Mouse (Mus musculus) embryonic facial prominence, embryonic 10.5 days (tissue): ENCODE measurements around the gene BC049730. TPM values are rescaled to one million over a fixed set of nuclear protein-coding genes. Genes with fewer than 3 reads are reported as not detected.

Source experiments
- polyA plus RNA-seq: library from polyadenylated mRNA; unstranded; fragments of >200 nt; fragmentation: Nextera tagmentation; extraction: Ambion mirVana; gene quantifications from 2 replicates; pipeline ENCODE4 v1.2.1, GENCODE M21; 2016

BC049730 gene
- polyA plus RNA-seq, 1 experiment from 2014 or later, result not detected

Other genes with a start within 250 kb of the BC049730 start
- gene Plaur, start 246.8 kb upstream of the BC049730 start, polyA plus RNA-seq, result 1.7 TPM in 2 replicates
- gene Cadm4, start 227.2 kb upstream of the BC049730 start, polyA plus RNA-seq, result 5.0 and 5.7 TPM in 2 replicates
- gene Zfp428, start 202.2 kb upstream of the BC049730 start, polyA plus RNA-seq, result 100.0 and 110 TPM in 2 replicates
- 1.2 TPM in 2 replicates for gene AC161166.1, start 196.8 kb upstream of the BC049730 start, polyA plus RNA-seq
- gene Irgq, start 178.6 kb upstream of the BC049730 start, polyA plus RNA-seq, result 8.2 and 8.9 TPM in 2 replicates
- gene Pinlyp, start 163.1 kb upstream of the BC049730 start, polyA plus RNA-seq, result not detected in 2 replicates
- 169 TPM in 2 replicates for gene Xrcc1, start 163.0 kb upstream of the BC049730 start, polyA plus RNA-seq
- gene Ethe1, start 121.7 kb upstream of the BC049730 start, polyA plus RNA-seq, result 26.3 and 27.3 TPM in 2 replicates
- 2.0 and 2.1 TPM in 2 replicates for gene Zfp575, start 121.6 kb upstream of the BC049730 start, polyA plus RNA-seq
- 0.10 TPM in 1 of 2 replicates, not detected in the other for gene Phldb3, start 98.5 kb upstream of the BC049730 start, polyA plus RNA-seq
- 1.1 and 1.5 TPM in 2 replicates for gene Lypd3, start 72.7 kb upstream of the BC049730 start, polyA plus RNA-seq
- gene Tex101, start 32.6 kb upstream of the BC049730 start, polyA plus RNA-seq, result not detected in 2 replicates
- gene Gm4763, start 17.7 kb downstream of the BC049730 start, polyA plus RNA-seq, result not detected in 2 replicates
- 0.06 TPM in 1 of 2 replicates, not detected in the other for gene Cd177, start 51.1 kb downstream of the BC049730 start, polyA plus RNA-seq
- gene Ceacam10, start 68.0 kb downstream of the BC049730 start, polyA plus RNA-seq, result 0.14 TPM in 1 of 2 replicates, not detected in the other
- gene Gm9844, start 153.0 kb downstream of the BC049730 start, polyA plus RNA-seq, result 14.4 and 18.5 TPM in 2 replicates
- not detected in 2 replicates for gene Lypd4, start 160.7 kb downstream of the BC049730 start, polyA plus RNA-seq
- gene Dmrtc2, start 160.8 kb downstream of the BC049730 start, polyA plus RNA-seq, result not detected in 2 replicates
- 2,181 and 2,235 TPM in 2 replicates for gene Rps19, start 175.1 kb downstream of the BC049730 start, polyA plus RNA-seq
- gene Cd79a, start 188.1 kb downstream of the BC049730 start, polyA plus RNA-seq, result 0.26 and 0.40 TPM in 2 replicates
- 79.9 and 87.0 TPM in 2 replicates for gene Arhgef1, start 193.7 kb downstream of the BC049730 start, polyA plus RNA-seq
- 0.17 TPM in 1 of 2 replicates, not detected in the other for gene Gm4881, start 235.3 kb downstream of the BC049730 start, polyA plus RNA-seq